Mouse (Mus musculus): ENCODE measurements around the gene Il24.

GRCm38 (mm10) chr1:130872912-130873311 is 14.3 kb downstream of the Il24 start:
- no peak for TF ChIP-seq CTCF (IDR thresholded peaks at IDR 0.05; ENCODE audit: insufficient read depth, low read depth, low read length)
- TF ChIP-seq POLR2A (IDR thresholded peaks at IDR 0.05; ENCODE audit: insufficient read depth, low read depth, low read length), result no peak

Measured in olfactory bulb, adult 2 months (tissue).